Mouse (Mus musculus) forebrain, embryonic 11.5 days (tissue): ENCODE data around the gene Dedd. TPM values are rescaled to one million over a fixed set of nuclear protein-coding genes. Genes with fewer than 3 reads are reported as not detected.

ENCODE experiments used
- polyA plus RNA-seq: library from polyadenylated mRNA; unstranded; fragments of >200 nt; fragmentation: Nextera tagmentation; extraction: Ambion mirVana; gene quantifications from 2 replicates; pipeline ENCODE4 v1.2.1, GENCODE M21; 2014

Gene Dedd
- polyA plus RNA-seq, 1 experiment from 2014 or later: 46.5 TPM

Other genes starting within 250 kb of the Dedd start
- 1.5 and 2.9 TPM in 2 replicates for gene Cfap126, start 215.2 kb upstream of the Dedd start, polyA plus RNA-seq
- 272 and 277 TPM in 2 replicates for gene Sdhc, start 178.5 kb upstream of the Dedd start, polyA plus RNA-seq
- gene Mpz, start 178.4 kb upstream of the Dedd start, polyA plus RNA-seq: 0.13 TPM in 1 of 2 replicates, not detected in the other
- 7.3 and 8.2 TPM in 2 replicates for gene Pcp4l1, start 132.9 kb upstream of the Dedd start, polyA plus RNA-seq
- gene Nr1i3, start 115.2 kb upstream of the Dedd start, polyA plus RNA-seq: 0.17 and 0.23 TPM in 2 replicates
- gene Tomm40l, start 106.6 kb upstream of the Dedd start, polyA plus RNA-seq: 31.6 and 39.2 TPM in 2 replicates
- 1.6 and 1.9 TPM in 2 replicates for gene Apoa2, start 104.1 kb upstream of the Dedd start, polyA plus RNA-seq
- gene Fcer1g, start 94.8 kb upstream of the Dedd start, polyA plus RNA-seq: 18.4 and 18.6 TPM in 2 replicates
- 6.6 and 7.1 TPM in 2 replicates for gene Adamts4, start 78.7 kb upstream of the Dedd start, polyA plus RNA-seq
- 257 and 264 TPM in 2 replicates for gene Ndufs2, start 77.8 kb upstream of the Dedd start, polyA plus RNA-seq
- 72.3 and 75.5 TPM in 2 replicates for gene B4galt3, start 58.8 kb upstream of the Dedd start, polyA plus RNA-seq
- 66.3 and 67.6 TPM in 2 replicates for gene Ppox, start 48.0 kb upstream of the Dedd start, polyA plus RNA-seq
- gene Usp21, start 41.2 kb upstream of the Dedd start, polyA plus RNA-seq: 110 and 114 TPM in 2 replicates
- 92.4 and 97.5 TPM in 2 replicates for gene Ufc1, start 34.1 kb upstream of the Dedd start, polyA plus RNA-seq
- gene Nit1, start 16.5 kb downstream of the Dedd start, polyA plus RNA-seq: 31.7 and 35.6 TPM in 2 replicates
- 58.4 and 65.7 TPM in 2 replicates for gene Pfdn2, start 16.5 kb downstream of the Dedd start, polyA plus RNA-seq
- gene Klhdc9, start 31.7 kb downstream of the Dedd start, polyA plus RNA-seq: 1.7 and 2.3 TPM in 2 replicates
- gene Nectin4, start 41.0 kb downstream of the Dedd start, polyA plus RNA-seq: 0.90 and 1.2 TPM in 2 replicates
- 0.49 and 0.53 TPM in 2 replicates for gene Arhgap30, start 59.8 kb downstream of the Dedd start, polyA plus RNA-seq
- gene Usf1, start 82.2 kb downstream of the Dedd start, polyA plus RNA-seq: 152 and 170 TPM in 2 replicates
- gene Tstd1, start 89.7 kb downstream of the Dedd start, polyA plus RNA-seq: 4.1 and 5.6 TPM in 2 replicates
- gene F11r, start 108.4 kb downstream of the Dedd start, polyA plus RNA-seq: 12.8 and 13.4 TPM in 2 replicates
- 12.5 and 13.5 TPM in 2 replicates for gene Alyref2, start 174.3 kb downstream of the Dedd start, polyA plus RNA-seq
- not detected in 2 replicates for gene Itln1, start 206.1 kb downstream of the Dedd start, polyA plus RNA-seq
- not detected in 2 replicates for gene Cd244a, start 230.0 kb downstream of the Dedd start, polyA plus RNA-seq